Mouse (Mus musculus): Measurements from ENCODE around the gene Noc3l.
A peak's percentile ranks its signal among the peaks of the same experiment; 100 is the strongest.

GRCm38 (mm10) chr19:38836438-38837170 is 17.6 kb upstream of the Noc3l start, which contains the start of gene Tbc1d12:
- TF ChIP-seq CTCF (IDR thresholded peaks at IDR 0.05; ENCODE audit: borderline replicate concordance, insufficient read depth, low read length), result no peak
- peak; percentile 68 for TF ChIP-seq POLR2A (IDR thresholded peaks at IDR 0.05; ENCODE audit: low read depth, low read length)
